Mouse (Mus musculus) embryonic facial prominence, embryonic 15.5 days (tissue): Measurements from ENCODE around the gene Sfxn1. TPM values are rescaled to one million over a fixed set of nuclear protein-coding genes. Genes with fewer than 3 reads are reported as not detected.

Experiments
- ATAC-seq: fragments of 200-750 bp; cut with Nextera tagmentation; 2 replicates; pipeline ENCODE4 v1.8.0; 2017; ENCODE audit warnings: low read depth, moderate TSS enrichment; ENCODE audit not compliant: insufficient number of reproducible peaks, low FRiP score, low TSS enrichment
- H3K27ac ChIP-seq: fragments of 300-500 bp; sonication (generic); replicated peaks from 2 replicates; pipeline ENCODE4 v1.5.1; 2015; ENCODE audit warnings: mild to moderate bottlenecking, inconsistent platforms
- H3K27me3 ChIP-seq: fragments of 300-500 bp; sonication (generic); 2 replicates; pipeline ENCODE4 v1.6.1; 2015; ENCODE audit warnings: inconsistent platforms
- H3K36me3 ChIP-seq: fragments of 300-500 bp; sonication (generic); 2 replicates; pipeline ENCODE4 v1.6.1; 2015; ENCODE audit warnings: mild to moderate bottlenecking, inconsistent platforms
- H3K4me1 ChIP-seq: fragments of 300-500 bp; sonication (generic); 2 replicates; pipeline ENCODE4 v1.6.1; 2015; ENCODE audit warnings: inconsistent platforms
- H3K4me2 ChIP-seq: fragments of 300-500 bp; sonication (generic); replicated peaks from 2 replicates; pipeline ENCODE4 v1.6.1; 2015; ENCODE audit warnings: mild to moderate bottlenecking, inconsistent platforms
- H3K4me3 ChIP-seq: fragments of 300-500 bp; sonication (generic); replicated peaks from 2 replicates; pipeline ENCODE4 v1.5.1; 2015; ENCODE audit warnings: mild to moderate bottlenecking, inconsistent platforms
- H3K9ac ChIP-seq: fragments of 300-500 bp; sonication (generic); 2 replicates; pipeline ENCODE4 v1.6.1; 2015; ENCODE audit warnings: inconsistent platforms
- H3K9me3 ChIP-seq: fragments of 300-500 bp; sonication (generic); replicated peaks from 2 replicates; pipeline ENCODE4 v1.6.1; 2016; ENCODE audit warnings: inconsistent platforms
- WGBS: fragments of 180-500 bp; shearing (Covaris S2); methylation state at CpG from one replicate; pipeline ENCODE4 v1.1.7; 2015; 5-methylcytosine and 5-hydroxymethylcytosine counted together
- polyA plus RNA-seq: library from polyadenylated mRNA; unstranded; fragments of >200 nt; fragmentation: Nextera tagmentation; extraction: Ambion mirVana; gene quantifications from 2 replicates; pipeline ENCODE4 v1.2.1, GENCODE M21; 2015

Sfxn1 gene
- 43.8 and 44.6 TPM in 2 replicates for polyA plus RNA-seq

DNA sequence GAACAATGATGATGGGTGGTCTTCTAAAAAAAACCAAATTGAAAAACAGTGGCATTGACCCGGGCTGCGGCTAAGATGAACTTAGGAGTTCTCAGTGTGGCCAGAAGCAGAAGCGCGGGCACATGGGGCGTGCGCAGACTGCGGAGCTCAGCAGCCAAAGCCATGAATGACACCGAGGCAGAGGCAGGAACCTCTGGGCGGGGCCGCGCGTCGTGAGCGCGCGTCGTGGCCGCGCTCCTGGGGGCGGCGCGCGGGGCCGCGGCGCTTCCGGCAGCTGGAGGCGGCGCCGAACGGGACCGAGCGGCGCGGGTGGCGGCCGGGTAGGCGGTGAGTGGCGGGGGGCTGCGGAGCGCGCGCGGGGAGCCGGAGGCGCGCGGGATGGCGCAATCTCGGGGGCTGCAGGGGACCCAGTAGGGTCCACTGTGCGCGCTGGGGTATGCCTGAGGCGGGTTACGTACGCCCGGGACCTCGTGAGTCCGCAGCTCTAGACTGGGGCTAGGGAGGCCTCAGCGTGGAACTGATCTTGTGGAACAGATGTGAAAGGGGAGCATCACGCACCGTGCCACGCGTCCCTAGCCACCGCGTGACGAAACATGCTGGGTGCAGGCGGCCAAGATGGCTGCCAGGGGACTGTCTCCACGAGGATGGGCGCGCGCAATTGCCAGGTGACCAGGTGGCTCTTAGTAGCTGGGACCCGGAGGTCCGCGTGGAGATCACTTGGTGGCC lies at the start of gene Sfxn1:
Sfxn1 (plus strand) TSS at position 264 of the 726 bp plus-strand sequence.
- peak within 1 kb of the TSS; percentile 69; the same call in 1 of the 2 replicates for H3K27ac ChIP-seq
- ATAC-seq: peak; percentile 85
- under 1% methylated on average over 74 of the region's 74 CpGs for WGBS

DNA sequence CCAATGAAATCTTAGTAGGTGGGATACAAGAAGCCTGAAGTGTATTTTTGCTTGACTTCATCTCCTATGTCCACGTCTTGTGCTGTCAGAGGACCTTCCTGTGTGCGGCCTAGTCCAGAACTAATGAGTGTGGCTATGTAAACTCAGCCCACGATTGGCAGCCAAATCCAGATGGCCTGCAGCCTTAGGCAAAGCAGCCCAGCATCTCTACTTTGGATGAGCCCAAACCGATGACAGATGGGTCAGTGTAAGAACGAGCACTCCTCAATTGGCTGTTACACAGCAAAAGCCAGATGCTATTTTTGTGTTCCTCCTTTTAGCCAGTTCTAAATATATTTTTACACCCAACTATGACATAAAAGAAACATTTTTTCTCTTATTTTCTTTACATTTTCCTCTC lies 48.4 kb upstream of the Sfxn1 start:
- Histone ChIP-seq H3K4me2 (no peak overlapping the region), H3K9me3 (no peaks in the 10 kb centered on the region), H3K27ac (no peak overlapping the region), H3K27me3 (no peaks in the 10 kb centered on the region), H3K36me3 (no peaks in the 10 kb centered on the region), H3K4me3 (no peak overlapping the region), H3K9ac (no peak overlapping the region), H3K4me1 (no peaks in the 10 kb centered on the region)
- no peak for ATAC-seq
- 38% methylated on average over 5 of the region's 5 CpGs for WGBS

More for the DNA sequence above, at the start of gene Sfxn1:
- no peaks in the 10 kb centered on the region for H3K36me3 ChIP-seq
- H3K4me3 ChIP-seq: peak within 1 kb of the TSS; percentile 79
- H3K4me2 ChIP-seq: peak within 1 kb of the TSS; percentile 79
- H3K27me3 ChIP-seq: no peaks in the 10 kb centered on the region
- no peaks in the 10 kb centered on the region for H3K4me1 ChIP-seq
- no peaks in the 10 kb centered on the region for H3K9me3 ChIP-seq
- H3K9ac ChIP-seq: peak within 1 kb of the TSS; percentile 59

DNA sequence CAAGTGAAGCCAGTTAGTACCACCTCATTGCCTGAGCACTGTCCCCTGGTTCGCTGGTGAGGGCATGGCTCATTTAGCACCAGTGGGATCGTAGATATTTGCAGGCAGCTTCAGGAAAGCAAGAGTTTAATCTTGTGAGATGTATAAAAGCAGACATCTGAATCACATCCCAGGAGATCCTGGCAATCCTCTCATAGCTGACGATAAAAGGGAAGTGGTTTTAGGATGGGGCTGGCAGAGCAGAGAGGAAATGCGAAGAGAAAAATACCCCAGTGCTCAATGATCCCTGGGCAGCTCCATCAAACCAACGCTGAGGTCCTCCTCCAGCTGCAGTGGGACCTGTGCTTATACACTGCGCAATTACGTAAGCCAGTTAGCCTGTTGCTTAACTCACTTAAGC lies 44.6 kb upstream of the Sfxn1 start:
- WGBS: 68% methylated on average over 7 of the region's 7 CpGs
- H3K27me3 ChIP-seq: no peaks in the 10 kb centered on the region
- no peak overlapping the region for H3K4me3 ChIP-seq
- no peak overlapping the region for H3K9ac ChIP-seq
- no peak overlapping the region for H3K27ac ChIP-seq
- H3K4me2 ChIP-seq: no peak overlapping the region
- no peak for ATAC-seq
- H3K9me3 ChIP-seq: no peaks in the 10 kb centered on the region
- H3K4me1 ChIP-seq: no peaks in the 10 kb centered on the region
- no peaks in the 10 kb centered on the region for H3K36me3 ChIP-seq

DNA sequence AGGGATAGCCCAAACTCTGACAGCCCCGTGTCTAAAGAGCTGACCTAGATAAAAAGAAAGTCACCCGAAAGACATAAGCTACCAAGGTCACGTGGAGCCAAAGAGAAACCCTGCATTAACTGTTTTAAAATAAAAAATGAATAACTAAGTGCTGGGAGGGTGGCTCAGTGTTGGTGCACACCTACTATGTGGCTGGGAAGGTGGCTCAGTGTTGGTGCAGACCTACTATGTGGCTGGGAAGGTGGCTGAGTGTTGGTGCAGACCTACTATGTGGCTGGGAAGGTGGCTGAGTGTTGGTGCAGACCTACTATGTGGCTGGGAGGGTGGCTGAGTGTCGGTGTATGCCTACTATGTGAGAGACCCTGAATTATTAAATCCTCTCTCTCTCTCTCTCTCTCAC lies 38.0 kb upstream of the Sfxn1 start:
- no peak overlapping the region for H3K4me2 ChIP-seq
- no peak overlapping the region for H3K4me3 ChIP-seq
- H3K4me1 ChIP-seq: no peaks in the 10 kb centered on the region
- no peaks in the 10 kb centered on the region for H3K36me3 ChIP-seq
- no peak overlapping the region for H3K9ac ChIP-seq
- no peak for ATAC-seq
- no peaks in the 10 kb centered on the region for H3K27me3 ChIP-seq
- 78% methylated on average over 4 of the region's 4 CpGs for WGBS
- H3K27ac ChIP-seq: no peak overlapping the region
- no peaks in the 10 kb centered on the region for H3K9me3 ChIP-seq

DNA sequence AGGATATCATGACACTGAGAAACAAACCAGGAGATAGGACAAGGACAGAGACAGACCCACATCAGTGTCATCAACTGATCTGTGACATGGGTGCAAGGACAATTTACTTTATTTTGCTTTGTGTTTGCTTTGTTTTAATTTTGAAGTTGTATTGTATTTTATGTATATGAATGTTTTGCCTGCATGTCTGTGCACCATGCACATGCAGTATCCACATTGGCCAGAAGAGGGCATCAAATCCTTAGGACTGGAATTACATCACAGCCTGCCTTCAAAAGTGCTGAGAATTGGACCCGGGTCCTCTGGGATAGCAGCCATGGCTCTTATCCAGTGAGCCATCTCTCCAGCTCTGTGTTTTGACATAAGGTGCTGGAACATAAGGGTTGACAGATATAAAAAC lies 36.1 kb upstream of the Sfxn1 start:
- H3K36me3 ChIP-seq: no peaks in the 10 kb centered on the region
- no peaks in the 10 kb centered on the region for H3K4me1 ChIP-seq
- 70% methylated on average over 1 of the region's 1 CpGs for WGBS
- H3K4me2 ChIP-seq: no peak overlapping the region
- H3K27ac ChIP-seq: no peak overlapping the region
- no peak overlapping the region for H3K9ac ChIP-seq
- no peak overlapping the region for H3K4me3 ChIP-seq
- no peaks in the 10 kb centered on the region for H3K9me3 ChIP-seq
- ATAC-seq: no peak
- H3K27me3 ChIP-seq: no peaks in the 10 kb centered on the region

DNA sequence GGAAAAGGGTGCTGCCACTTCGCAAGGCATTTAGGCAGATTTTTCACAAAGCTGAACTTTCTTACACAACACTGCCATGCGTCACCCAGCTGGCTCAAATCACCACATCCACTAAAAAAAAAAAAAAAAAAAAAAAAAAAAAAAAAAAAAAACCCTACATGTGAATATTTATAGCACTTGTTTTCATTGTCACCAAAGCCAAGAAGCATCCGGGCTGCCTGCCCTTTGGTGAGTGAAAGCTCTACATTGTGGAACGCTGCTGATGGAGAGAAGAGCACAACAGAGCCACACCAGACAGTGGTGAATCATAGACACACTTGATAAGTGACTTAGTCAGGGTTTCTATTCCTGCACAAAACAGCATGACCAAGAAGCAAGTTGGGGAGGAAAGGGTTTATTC lies 33.7 kb upstream of the Sfxn1 start:
- ATAC-seq: no peak
- H3K9ac ChIP-seq: no peak overlapping the region
- H3K9me3 ChIP-seq: no peaks in the 10 kb centered on the region
- no peaks in the 10 kb centered on the region for H3K36me3 ChIP-seq
- WGBS: 79% methylated on average over 4 of the region's 4 CpGs
- H3K27ac ChIP-seq: no peak overlapping the region
- H3K4me2 ChIP-seq: no peak overlapping the region
- no peaks in the 10 kb centered on the region for H3K4me1 ChIP-seq
- no peaks in the 10 kb centered on the region for H3K27me3 ChIP-seq
- H3K4me3 ChIP-seq: no peak overlapping the region

DNA sequence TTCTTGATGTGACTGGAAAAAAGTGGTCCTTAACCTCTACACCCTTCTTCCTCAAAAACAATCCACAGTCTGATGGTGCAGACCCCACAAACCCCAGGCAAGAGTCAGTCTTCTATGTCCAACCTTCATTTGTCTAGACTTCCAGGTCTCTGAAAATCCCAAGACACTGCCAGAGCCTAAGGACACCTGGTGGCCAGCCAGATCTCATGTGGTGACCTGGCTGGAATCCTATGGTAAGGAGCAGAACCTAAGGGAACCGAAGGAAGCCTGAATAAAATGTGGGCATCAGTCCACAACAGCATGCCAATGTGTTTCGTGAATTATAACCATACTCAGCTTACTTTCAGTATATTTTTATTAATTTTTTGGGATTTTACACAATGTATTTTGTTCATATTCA lies 31.4 kb upstream of the Sfxn1 start:
- no peak overlapping the region for H3K9ac ChIP-seq
- 83% methylated on average over 2 of the region's 2 CpGs for whole genome bisulfite sequencing
- no peak for ATAC-seq
- no peak overlapping the region for H3K4me3 ChIP-seq
- no peak overlapping the region for H3K4me2 ChIP-seq
- H3K4me1 ChIP-seq: no peaks in the 10 kb centered on the region
- no peak overlapping the region for H3K27ac ChIP-seq
- no peaks in the 10 kb centered on the region for H3K9me3 ChIP-seq
- no peaks in the 10 kb centered on the region for H3K36me3 ChIP-seq
- H3K27me3 ChIP-seq: no peaks in the 10 kb centered on the region

DNA sequence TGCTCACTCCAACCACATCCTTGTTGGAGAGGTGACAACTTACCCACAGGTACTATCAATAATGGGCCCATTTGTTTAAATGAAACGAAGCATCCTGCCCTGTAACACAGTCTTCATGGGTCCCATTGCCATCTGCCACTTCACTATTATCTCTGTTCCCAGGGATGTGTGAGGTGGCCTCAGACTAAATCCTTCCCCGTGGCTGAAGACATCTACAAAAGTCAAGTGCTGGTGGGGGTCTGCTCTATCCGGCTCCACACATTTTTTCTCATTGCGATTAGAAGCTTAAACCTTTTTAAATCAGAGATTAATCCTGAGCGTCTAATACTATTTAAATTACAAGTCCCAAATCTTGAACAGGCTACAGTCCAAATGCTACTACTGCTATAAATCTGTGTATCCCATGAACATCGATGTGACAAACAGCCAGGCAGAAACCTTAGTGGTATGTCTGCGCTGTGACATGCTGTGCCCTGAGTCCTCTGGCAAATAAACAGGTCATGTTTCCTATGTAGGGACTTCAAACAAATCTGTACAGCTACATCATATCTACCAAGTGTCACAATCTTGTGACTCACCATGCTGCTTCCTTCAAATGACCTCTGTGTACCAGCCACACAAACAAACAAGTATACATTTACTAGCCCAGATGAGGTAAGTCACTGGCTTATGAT lies 22.9 kb upstream of the Sfxn1 start:
- Histone ChIP-seq H3K36me3 (no peaks in the 10 kb centered on the region), H3K4me3 (no peak overlapping the region), H3K4me1 (peaks cover 6% of the 10 kb centered on the region; the same call in 1 of the 2 replicates), H3K4me2 (no peak overlapping the region), H3K27me3 (peaks cover 12% of the 10 kb centered on the region), H3K9ac (no peak overlapping the region), H3K27ac (no peak overlapping the region), H3K9me3 (no peaks in the 10 kb centered on the region)
- ATAC-seq: no peak
- WGBS: 79% methylated on average over 7 of the region's 7 CpGs

DNA sequence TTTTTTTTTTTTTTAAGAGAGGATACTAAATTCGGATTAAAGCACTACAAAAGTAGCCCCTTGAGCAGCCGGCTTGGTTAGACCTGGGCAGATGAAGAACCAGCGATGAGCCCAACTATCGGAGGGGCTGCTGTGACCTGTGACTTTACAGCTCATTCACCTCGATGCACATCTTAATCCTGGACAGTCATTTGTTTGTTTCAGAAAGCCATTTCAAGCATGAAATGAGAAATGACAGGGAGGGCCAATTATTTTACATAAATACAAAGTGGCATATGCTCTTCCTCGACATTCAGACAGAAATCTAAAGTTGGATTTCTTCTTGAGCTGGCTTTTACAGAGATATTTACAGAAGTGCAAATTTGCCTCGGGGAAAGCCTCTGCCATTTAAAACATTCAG lies 20.0 kb upstream of the Sfxn1 start:
- H3K9me3 ChIP-seq: no peaks in the 10 kb centered on the region
- H3K4me3 ChIP-seq: no peak overlapping the region
- 45% methylated on average over 7 of the region's 7 CpGs for WGBS
- no peak overlapping the region for H3K9ac ChIP-seq
- no peak for ATAC-seq
- no peak overlapping the region for H3K27ac ChIP-seq
- H3K4me1 ChIP-seq: peaks cover 19% of the 10 kb centered on the region
- H3K36me3 ChIP-seq: no peaks in the 10 kb centered on the region
- H3K4me2 ChIP-seq: no peak overlapping the region
- H3K27me3 ChIP-seq: peaks cover 34% of the 10 kb centered on the region

DNA sequence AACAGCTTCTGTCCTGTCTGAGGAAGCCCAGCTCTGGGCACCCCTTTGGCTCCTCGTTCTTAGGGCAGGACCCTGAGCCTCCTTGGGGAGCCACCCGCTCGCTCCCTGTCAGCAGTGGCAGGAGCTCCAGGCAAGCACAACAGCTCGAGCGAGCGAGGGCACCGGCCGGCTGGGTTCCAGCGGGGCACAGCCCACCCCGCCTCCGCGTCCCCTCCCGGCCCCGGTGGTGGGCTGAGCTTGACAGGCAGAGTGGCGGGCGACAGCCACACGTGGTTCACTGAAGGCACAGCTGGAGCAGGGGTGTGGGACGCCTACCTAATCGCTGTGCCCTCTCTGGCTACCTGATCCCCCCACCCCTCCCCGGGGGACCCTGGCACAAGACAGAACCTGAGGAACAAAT lies 16.7 kb upstream of the Sfxn1 start:
- Histone ChIP-seq H3K9ac (no peak overlapping the region; the same call in 1 of the 2 replicates), H3K27me3 (peaks cover 34% of the 10 kb centered on the region), H3K4me3 (peak overlapping the region; percentile 47), H3K4me1 (peaks cover 15% of the 10 kb centered on the region), H3K9me3 (no peaks in the 10 kb centered on the region), H3K36me3 (no peaks in the 10 kb centered on the region), H3K4me2 (peak overlapping the region; percentile 88), H3K27ac (no peak overlapping the region)
- WGBS: 0% methylated on average over 20 of the region's 20 CpGs
- peak; percentile 67; the same call in 1 of the 2 replicates for ATAC-seq

DNA sequence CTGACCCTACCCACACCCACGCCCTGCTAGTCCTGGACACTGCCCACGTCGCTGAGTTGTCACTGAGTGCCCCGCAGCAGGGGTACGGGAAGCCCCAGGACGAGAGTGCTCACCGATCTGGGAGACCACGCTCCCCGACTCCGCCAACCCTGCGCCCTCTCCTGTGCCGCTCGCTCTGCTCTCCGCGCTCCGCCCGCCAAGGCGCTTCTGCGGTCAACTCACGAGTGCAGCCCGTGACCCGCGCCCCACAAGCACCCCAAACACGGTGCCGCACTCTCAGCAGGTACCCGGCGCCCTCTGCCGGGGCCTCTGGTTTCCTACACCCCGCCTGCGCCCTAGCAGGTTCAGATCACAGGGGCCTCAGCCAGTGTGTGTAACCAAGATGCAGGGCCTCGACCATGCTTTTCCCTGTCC lies 16.2 kb upstream of the Sfxn1 start, which contains the start of gene Drd1:
Drd1 (minus strand) TSS at position 258 of the 414 bp plus-strand sequence.
- peaks cover 34% of the 10 kb centered on the region for H3K27me3 ChIP-seq
- under 1% methylated on average over 31 of the region's 31 CpGs for WGBS

More for the DNA sequence above, 16.2 kb upstream of the Sfxn1 start, which contains the start of gene Drd1:
- Histone ChIP-seq H3K4me2 (peak within 1 kb of the TSS; percentile 88), H3K9ac (no peak within 1 kb of the TSS; the same call in 1 of the 2 replicates), H3K36me3 (no peaks in the 10 kb centered on the region), H3K27ac (no peak within 1 kb of the TSS), H3K9me3 (no peaks in the 10 kb centered on the region), H3K4me1 (peaks cover 13% of the 10 kb centered on the region), H3K4me3 (peak within 1 kb of the TSS; percentile 47)
- peak; percentile 47; the same call in 1 of the 2 replicates for ATAC-seq
